Mouse (Mus musculus) limb, embryonic 13.5 days (tissue): ENCODE results near the gene Gpbp1l1. TPM values are rescaled to one million over a fixed set of nuclear protein-coding genes. Genes with fewer than 3 reads are reported as not detected.

Experiments
- polyA plus RNA-seq: library from polyadenylated mRNA; unstranded; fragments of >200 nt; fragmentation: Nextera tagmentation; extraction: Ambion mirVana; gene quantifications from 2 replicates; pipeline ENCODE4 v1.2.1, GENCODE M21; 2015

Gene Gpbp1l1
- polyA plus RNA-seq, 1 experiment from 2014 or later = 34.8 TPM

Other genes starting within 250 kb of the Gpbp1l1 start
- 14.7 and 15.1 TPM in 2 replicates for gene Mast2, start 93.5 kb upstream of the Gpbp1l1 start, polyA plus RNA-seq
- 15.6 and 16.5 TPM in 2 replicates for gene Ipp, start 50.1 kb upstream of the Gpbp1l1 start, polyA plus RNA-seq
- 20.4 and 20.8 TPM in 2 replicates for gene Tmem69, start 1.7 kb upstream of the Gpbp1l1 start, polyA plus RNA-seq
- gene Ccdc17, start 39.0 kb downstream of the Gpbp1l1 start, polyA plus RNA-seq = 2.1 and 3.1 TPM in 2 replicates
- 203 and 211 TPM in 2 replicates for gene Nasp, start 70.3 kb downstream of the Gpbp1l1 start, polyA plus RNA-seq
- gene Akr1a1, start 94.0 kb downstream of the Gpbp1l1 start, polyA plus RNA-seq = 774 and 800 TPM in 2 replicates
- 1,184 and 1,195 TPM in 2 replicates for gene Prdx1, start 127.9 kb downstream of the Gpbp1l1 start, polyA plus RNA-seq
- 25.0 and 27.1 TPM in 2 replicates for gene Mmachc, start 150.7 kb downstream of the Gpbp1l1 start, polyA plus RNA-seq
- 23.8 and 27.5 TPM in 2 replicates for gene Ccdc163, start 150.9 kb downstream of the Gpbp1l1 start, polyA plus RNA-seq
- gene Tesk2, start 163.3 kb downstream of the Gpbp1l1 start, polyA plus RNA-seq = 10.9 and 11.4 TPM in 2 replicates
- gene Toe1, start 250.0 kb downstream of the Gpbp1l1 start, polyA plus RNA-seq = 40.4 and 41.2 TPM in 2 replicates